Mouse (Mus musculus) embryonic fibroblast, embryonic 13.5 days (primary cell): ENCODE results near the gene Ndufaf7.

Experiments used
- CTCF ChIP-seq: IDR thresholded peaks from 2 replicates; pipeline ENCODE4 v1.5.1; 2011; ENCODE audit warnings: mild to moderate bottlenecking, control low read depth, low read length, moderate library complexity, borderline replicate concordance; ENCODE audit not compliant: insufficient read depth
- POLR2A ChIP-seq: IDR thresholded peaks from 2 replicates; pipeline ENCODE4 v1.6.1; 2011; ENCODE audit warnings: low read depth, mild to moderate bottlenecking, control low read depth, low read length, moderate library complexity

GRCm38 (mm10) chr17:78983166-78983565, 46.2 kb downstream of the Ndufaf7 start:
- TF ChIP-seq POLR2A (no peak), CTCF (no peak)
